Mouse (Mus musculus) hindbrain, embryonic 15.5 days (tissue): ENCODE measurements around the gene Smco3. TPM values are rescaled to one million over a fixed set of nuclear protein-coding genes. Genes with fewer than 3 reads are reported as not detected.

Experiments
- ATAC-seq: fragments of 200-750 bp; cut with Nextera tagmentation; 2 replicates; pipeline ENCODE4 v1.8.0; 2017; ENCODE audit warnings: low read depth, moderate number of reproducible peaks, moderate TSS enrichment; ENCODE audit not compliant: low FRiP score
- H3K27ac ChIP-seq: fragments of 300-500 bp; sonication (generic); replicated peaks from 2 replicates; pipeline ENCODE4 v1.5.1; 2015; ENCODE audit warnings: mild to moderate bottlenecking, inconsistent platforms
- H3K27me3 ChIP-seq: fragments of 300-500 bp; sonication (generic); 2 replicates; pipeline ENCODE4 v1.6.1; 2015; ENCODE audit warnings: control low read depth, inconsistent platforms
- H3K36me3 ChIP-seq: fragments of 300-500 bp; sonication (generic); 2 replicates; pipeline ENCODE4 v1.6.1; 2015; ENCODE audit warnings: control low read depth, inconsistent platforms
- H3K4me1 ChIP-seq: fragments of 300-500 bp; sonication (generic); replicated peaks from 2 replicates; pipeline ENCODE4 v1.6.1; 2015; ENCODE audit warnings: control low read depth, inconsistent platforms
- H3K4me2 ChIP-seq: fragments of 300-500 bp; sonication (generic); 2 replicates; pipeline ENCODE4 v1.6.1; 2015; ENCODE audit warnings: moderate library complexity, mild to moderate bottlenecking, inconsistent platforms
- H3K4me3 ChIP-seq: fragments of 300-500 bp; sonication (generic); 2 replicates; pipeline ENCODE4 v1.5.1; 2015; ENCODE audit warnings: mild to moderate bottlenecking, inconsistent platforms
- H3K9ac ChIP-seq: fragments of 300-500 bp; sonication (generic); 2 replicates; pipeline ENCODE4 v1.6.1; 2015; ENCODE audit warnings: inconsistent platforms
- H3K9me3 ChIP-seq: fragments of 300-500 bp; sonication (generic); 2 replicates; pipeline ENCODE4 v1.6.1; 2016; ENCODE audit warnings: control low read depth, inconsistent platforms
- WGBS: fragments of 180-500 bp; shearing (Covaris S2); methylation state at CpG from one replicate; pipeline ENCODE4 v1.1.7; 2015; 5-methylcytosine and 5-hydroxymethylcytosine counted together
- microRNA-seq: library from miRNA; unstranded; fragments of <30 nt; microRNA quantifications from one replicate; pipeline ENCODE4, GENCODE M21; 2016
- polyA plus RNA-seq: library from polyadenylated mRNA; unstranded; fragments of >200 nt; fragmentation: Nextera tagmentation; extraction: Ambion mirVana; gene quantifications from 2 replicates; pipeline ENCODE4 v1.2.1, GENCODE M21; 2015

Gene Smco3
- polyA plus RNA-seq, 1 experiment from 2014 or later, result 1.4 TPM

- Histone ChIP-seq H3K27me3 (no peaks in the 10 kb centered on the region), H3K27ac (no peak within 1 kb of the TSS), H3K4me3 (no peak within 1 kb of the TSS), H3K9me3 (no peaks in the 10 kb centered on the region), H3K4me1 (no peaks in the 10 kb centered on the region), H3K9ac (no peak within 1 kb of the TSS), H3K36me3 (no peaks in the 10 kb centered on the region), H3K4me2 (no peak within 1 kb of the TSS)
- ATAC-seq, result no peak
- WGBS, result 81% methylated on average over 20 of the region's 20 CpGs
Measured at GRCm38 (mm10) chr6:136781377-136781986, 53.8 kb downstream of the Smco3 start, which contains the start of gene Gucy2c. Gene Gucy2c (minus strand): TSS chr6:136781765.

Small RNAs within 50 kb of the gene (microRNA-seq; reads per million reads assigned to microRNA genes)
- not detected for gene Gm44364

Other genes starting within 250 kb of the Smco3 start
- gene Plbd1, start 173.5 kb downstream of the Smco3 start, polyA plus RNA-seq, result 1.3 and 1.5 TPM in 2 replicates
- gene Gucy2c, start 53.7 kb downstream of the Smco3 start, polyA plus RNA-seq, result 0.17 and 0.22 TPM in 2 replicates
- gene Hist4h4, start 31.0 kb downstream of the Smco3 start, polyA plus RNA-seq, result 0.43 and 0.52 TPM in 2 replicates
- 106 and 109 TPM in 2 replicates for gene H2afj, start 27.2 kb downstream of the Smco3 start, polyA plus RNA-seq
- 1.2 and 1.3 TPM in 2 replicates for gene BC049715, start 7.8 kb downstream of the Smco3 start, polyA plus RNA-seq
- gene Wbp11, start 7.2 kb downstream of the Smco3 start, polyA plus RNA-seq, result 72.3 and 78.4 TPM in 2 replicates
- 0.09 and 0.46 TPM in 2 replicates for gene Art4, start 22.3 kb upstream of the Smco3 start, polyA plus RNA-seq
- 12.2 and 21.3 TPM in 2 replicates for gene Mgp, start 40.4 kb upstream of the Smco3 start, polyA plus RNA-seq
- not detected in 2 replicates for gene Erp27, start 86.7 kb upstream of the Smco3 start, polyA plus RNA-seq
- gene Pde6h, start 88.4 kb upstream of the Smco3 start, polyA plus RNA-seq, result 0.07 and 1.1 TPM in 2 replicates
- 14.0 and 16.7 TPM in 2 replicates for gene Arhgdib, start 106.4 kb upstream of the Smco3 start, polyA plus RNA-seq